Mouse (Mus musculus) thymus, postnatal 25 days (tissue): ENCODE measurements at regions not wholly inside any gene's neighbourhood (a gene's known extent, or its start where the extent isn't known, plus 50 kb on each side); places are given as distances from the start of the nearest gene placed in this dataset.
A peak's percentile ranks its signal among the peaks of the same experiment; 100 is the strongest.
"Not testable (repeated sequence)": the region's sequence is repeated elsewhere in the genome, so short reads cannot be mapped to it uniquely, and the experiment has no call there.

Experiments
- DNase-seq: peaks from one replicate; pipeline ENCODE4 v3.0.0; 2022

DNA sequence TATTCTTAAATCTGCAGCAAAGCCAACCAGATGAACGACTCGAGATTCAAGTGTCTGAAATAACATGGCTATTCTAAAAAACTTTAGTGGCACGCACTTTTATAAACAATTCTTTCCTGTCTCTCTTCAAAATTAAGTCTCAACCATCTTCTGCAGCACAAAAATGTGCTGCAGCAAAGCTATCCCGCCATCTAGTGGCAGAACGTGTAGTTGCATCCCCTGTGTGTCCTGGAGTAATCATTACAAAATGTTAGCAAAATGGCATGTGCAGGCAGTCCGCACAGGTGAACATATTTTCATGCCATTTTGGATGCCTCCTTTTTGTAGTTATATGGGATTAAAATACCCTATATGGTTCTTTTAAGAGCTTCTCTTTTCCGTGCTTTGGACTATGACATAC lies 293.1 kb upstream of the Slc7a14 start:
- peak; percentile 49 for DNase-seq

DNA sequence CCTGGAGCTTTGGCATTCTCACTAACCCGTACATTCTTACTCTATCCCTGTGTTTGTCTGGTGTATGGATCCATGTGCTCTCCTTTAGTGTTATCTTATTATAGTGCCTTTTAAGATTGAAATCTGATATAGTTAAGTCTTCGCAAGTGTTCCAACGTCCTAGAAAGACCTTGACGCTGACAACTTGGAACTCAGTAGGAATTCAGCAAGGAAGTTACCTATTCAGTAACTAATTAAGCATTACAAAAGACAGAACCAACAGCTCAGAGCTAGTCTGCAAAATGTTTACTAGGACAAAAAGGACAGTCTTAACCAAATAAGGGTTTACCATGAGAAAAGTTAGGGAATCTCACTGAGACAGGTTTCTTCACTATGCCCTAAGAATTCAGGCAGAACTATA lies 286.4 kb upstream of the Slc7a14 start:
- DNase-seq: not testable (repeated sequence)

DNA sequence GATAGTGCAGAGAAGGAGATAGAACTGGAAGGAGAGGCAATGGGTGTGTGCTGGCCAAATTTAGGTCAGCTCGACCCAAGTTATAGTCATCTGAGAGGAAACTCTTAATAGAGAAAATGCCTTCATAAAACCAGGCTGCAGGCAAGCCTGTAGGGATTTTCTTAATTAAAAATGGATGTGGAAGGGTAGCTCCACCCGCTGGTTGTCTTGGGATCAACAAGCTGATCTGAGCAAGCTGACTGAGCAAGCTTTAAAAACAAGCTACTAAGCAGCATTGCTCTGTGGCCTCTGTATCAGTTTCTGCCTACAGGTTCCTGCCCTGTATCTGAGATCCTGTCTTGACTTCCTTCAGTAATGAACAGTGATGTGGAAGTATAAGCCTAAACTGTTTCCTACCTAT lies 275.8 kb upstream of the Slc7a14 start:
- no peak for DNase-seq

DNA sequence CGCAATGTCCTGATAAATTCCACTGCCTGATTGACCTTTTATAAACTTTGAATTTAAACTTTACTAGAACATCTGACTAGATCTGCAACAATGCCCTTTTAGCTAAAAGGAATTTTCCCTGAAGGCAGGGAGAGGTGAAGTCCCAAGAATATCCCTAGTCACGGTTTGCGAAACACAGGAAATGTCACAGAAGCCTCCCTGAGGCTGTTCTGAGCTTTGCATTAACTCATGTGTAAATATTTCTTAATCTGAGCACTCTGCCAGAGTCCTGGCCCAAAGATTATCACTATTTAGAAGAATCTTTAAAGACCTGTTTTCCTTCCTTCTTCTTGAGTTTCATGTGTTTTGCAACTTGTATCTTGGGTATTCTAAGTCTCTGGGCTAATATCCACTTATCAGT lies 263.7 kb upstream of the Slc7a14 start:
- DNase-seq: no peak
